Mouse (Mus musculus) heart, adult 2 months (tissue): ENCODE data around the gene Csmd2.
"Not testable (repeated sequence)": the region's sequence is repeated elsewhere in the genome, so short reads cannot be mapped to it uniquely, and the experiment has no call there.

Experiments
- CTCF ChIP-seq: fragments of 200-600 bp; IDR thresholded peaks from 2 replicates; pipeline ENCODE4 v1.8.1; 2022; ENCODE audit warnings: antibody characterized with exemption, mild to moderate bottlenecking, moderate library complexity
- POLR2A ChIP-seq: fragments of 200-500 bp; IDR thresholded peaks from 2 replicates; pipeline ENCODE4 v1.6.1; 2011; ENCODE audit warnings: mild to moderate bottlenecking, low read depth, low read length, control low read depth; ENCODE audit not compliant: insufficient read depth

GRCm38 (mm10) chr4:128611726-128612125, 624.1 kb downstream of the Csmd2 start:
- not testable (repeated sequence) for TF ChIP-seq POLR2A, CTCF
